Mouse (Mus musculus): ENCODE measurements around the gene Nfe2l3.
"Not testable (repeated sequence)": the region's sequence is repeated elsewhere in the genome, so short reads cannot be mapped to it uniquely, and the experiment has no call there.

Gene Nfe2l3

DNA sequence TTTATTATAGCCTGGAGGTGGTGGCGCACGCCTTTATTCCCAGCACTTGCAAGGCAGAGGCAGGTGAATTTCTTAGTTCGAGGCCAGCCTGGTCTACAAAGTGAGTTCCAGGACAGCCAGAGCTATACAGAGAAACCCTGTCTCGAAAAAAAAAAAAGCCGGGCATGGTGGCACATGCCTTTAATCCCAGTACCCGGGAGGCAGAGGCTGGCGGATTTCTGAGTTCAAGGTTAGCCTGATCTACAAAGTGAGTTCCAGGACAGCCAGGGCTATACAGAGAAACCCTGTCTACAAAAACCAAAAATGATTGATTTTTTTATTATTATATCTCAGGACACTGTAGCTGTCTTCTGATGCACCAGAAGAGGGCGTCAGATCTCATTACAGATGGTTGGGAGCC lies 52.1 kb downstream of the Nfe2l3 start:
- DNase-seq (ENCODE audit: low spot score in 2 of 2): not testable (repeated sequence)

DNA sequence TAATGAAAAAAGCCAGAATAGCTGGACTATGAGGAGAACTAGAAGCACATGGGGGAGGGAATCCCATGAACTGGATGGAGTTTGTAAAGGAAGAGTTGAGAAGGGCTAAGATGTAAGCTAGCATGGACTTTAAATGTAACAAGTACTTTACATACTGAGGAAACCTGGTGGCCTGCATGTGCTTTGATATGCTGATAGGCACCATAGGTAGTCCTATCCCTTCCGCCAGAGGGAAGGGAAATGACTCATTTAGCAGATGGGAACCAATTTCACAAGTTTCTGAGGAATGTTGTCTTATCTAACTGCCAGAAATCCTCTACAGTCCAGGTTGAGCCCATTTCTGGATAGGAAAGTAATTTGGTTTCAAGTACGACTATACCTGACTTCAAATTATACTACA lies 53.2 kb downstream of the Nfe2l3 start:
- DNase-seq (ENCODE audit: low spot score in 2 of 2): no peak

DNA sequence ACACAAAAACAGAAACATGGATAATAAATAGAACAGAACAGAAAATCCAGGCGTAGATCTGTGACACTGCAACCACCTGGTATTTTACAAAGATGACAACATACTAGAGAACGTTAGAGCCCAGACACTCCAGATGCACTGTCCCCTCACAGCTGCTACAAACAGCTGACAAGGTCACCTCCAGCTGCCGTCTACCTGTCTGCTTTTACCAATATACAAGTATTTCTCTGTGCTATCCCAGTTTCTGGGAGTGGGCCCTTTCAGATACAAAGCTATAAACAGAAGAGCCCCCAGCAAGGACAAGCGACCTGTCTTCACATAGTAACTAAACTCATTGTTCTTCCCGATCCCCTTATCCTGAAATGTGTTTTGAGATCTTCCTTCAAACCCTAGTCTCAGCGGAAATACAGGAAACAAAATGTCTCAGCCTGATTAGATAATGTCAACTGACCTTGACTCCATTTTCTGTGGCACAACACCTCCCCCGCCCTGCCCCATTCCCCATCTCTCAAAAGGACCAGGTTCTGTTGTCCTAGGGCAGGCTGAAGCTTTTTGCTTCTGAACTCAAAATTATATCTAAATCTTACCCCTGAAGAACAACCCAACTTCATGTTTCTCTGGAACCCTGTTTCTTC lies 53.7 kb downstream of the Nfe2l3 start:
- no peak for DNase-seq (ENCODE audit: low spot score in 2 of 2)

DNA sequence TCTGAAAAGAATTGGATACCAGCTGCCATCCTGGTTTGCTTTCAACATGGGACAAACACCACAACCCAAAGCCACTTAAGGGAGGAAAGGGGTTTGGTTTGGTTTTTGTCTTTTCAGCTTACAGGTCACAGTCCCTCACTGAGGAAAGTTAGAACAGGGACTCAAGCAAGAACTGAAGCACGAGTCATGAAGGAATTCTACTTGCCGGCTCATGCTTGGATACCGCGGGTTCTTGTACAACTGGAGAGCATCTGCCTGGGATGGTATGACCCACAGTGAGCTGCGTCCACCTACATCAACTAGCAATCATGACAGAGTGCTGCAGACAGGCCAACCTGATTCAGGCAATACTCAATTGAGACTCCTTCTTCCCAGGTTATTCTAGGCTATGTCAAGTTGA lies 54.3 kb downstream of the Nfe2l3 start:
- DNase-seq (ENCODE audit: low spot score in 2 of 2): no peak

DNA sequence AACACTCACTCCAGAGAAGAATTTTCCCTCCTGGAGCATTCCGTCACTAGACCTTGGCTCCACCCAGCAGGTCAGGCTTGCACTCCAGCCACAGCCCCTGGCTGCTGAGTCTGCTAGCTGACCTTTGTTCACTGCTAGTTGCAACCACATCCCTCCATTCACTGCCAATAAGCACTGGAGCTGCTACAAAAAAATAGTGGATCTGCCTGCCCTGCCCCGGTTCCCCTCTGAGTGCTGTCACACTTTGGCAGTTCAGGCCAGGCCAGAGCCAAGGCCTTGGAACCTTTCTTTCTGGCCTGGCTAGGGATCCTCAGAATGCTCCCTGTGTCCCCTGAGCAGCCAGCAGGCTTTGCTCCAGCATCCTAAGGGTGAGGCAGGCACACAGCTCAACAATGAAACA lies 57.3 kb downstream of the Nfe2l3 start:
- no peak for DNase-seq (ENCODE audit: low spot score in 2 of 2)

DNA sequence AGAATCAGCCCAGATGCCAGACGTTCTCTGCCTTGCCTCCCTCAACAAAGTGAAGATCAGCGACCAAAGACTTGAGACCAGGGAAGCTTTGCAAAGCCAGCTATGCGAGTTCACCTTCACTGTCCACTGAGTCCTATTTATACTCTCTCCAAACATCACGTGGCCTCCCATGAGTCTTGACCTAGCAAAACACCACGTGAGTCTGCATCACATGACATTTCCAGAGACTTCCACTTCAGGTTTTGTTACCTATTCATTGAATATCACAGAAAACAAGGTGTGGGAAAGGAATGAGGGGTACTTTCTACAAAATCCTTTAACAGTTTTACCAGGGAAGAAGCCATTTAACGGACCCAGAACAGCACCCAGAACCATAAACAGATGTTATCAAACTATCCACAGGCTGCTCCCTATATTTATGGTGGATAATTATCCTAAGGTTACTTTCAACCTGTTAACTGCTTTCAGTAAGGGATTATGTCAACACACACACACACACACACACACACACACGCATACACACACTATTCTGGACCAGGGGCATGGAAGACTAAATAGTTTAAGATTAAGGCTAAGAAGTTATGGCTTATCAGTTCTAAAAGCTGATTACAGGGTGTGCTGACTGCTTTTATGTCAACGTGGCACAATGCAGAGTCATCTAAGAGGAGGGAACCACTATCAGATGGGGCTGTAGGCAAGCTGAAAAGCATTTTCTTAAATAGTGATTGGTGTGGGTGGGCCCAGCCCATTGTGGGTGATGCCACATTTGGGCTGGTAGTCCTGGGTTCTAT lies 65.0 kb downstream of the Nfe2l3 start:
- DNase-seq (ENCODE audit: low spot score in 2 of 2): no peak

DNA sequence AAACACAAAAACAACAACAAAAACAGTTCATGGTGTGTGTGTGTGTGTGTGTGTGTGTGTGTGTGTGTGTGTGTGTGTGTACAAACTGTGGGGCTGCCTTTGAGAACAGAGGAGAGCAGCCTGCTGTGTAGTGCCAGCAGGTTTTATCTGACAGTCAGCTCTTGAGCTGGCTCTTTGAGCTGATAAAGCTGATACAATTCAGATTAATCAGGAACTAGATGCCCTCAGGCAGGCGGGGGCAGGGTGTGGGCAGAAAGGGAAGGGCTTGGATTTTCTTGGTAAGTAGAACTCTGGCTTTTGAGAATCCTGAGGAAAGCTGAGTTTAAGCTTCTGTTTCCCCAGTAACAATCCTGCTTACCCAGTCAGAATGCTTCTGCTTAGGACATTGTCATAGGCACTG lies 73.2 kb downstream of the Nfe2l3 start:
- no peak for DNase-seq (ENCODE audit: low spot score in 2 of 2)

DNA sequence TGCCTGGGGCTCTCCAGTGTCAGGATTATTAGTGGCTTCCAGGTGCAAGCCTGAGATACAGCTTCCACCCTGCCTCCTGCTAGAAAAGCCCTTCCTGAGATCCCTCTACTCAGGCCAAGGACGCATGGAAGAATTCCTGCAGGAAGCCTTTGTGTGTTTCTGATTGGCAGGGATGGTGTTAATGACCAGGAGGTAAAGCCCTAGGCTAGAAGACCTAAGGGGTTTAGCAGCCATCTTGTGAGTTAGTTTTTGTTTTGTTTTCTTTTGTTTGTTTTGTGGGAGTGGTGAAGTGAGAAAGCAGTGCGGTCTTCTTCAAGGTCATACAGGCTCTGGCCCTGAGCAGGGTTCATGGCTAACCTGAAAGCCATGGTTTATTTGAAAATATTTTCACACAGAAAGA lies 75.1 kb downstream of the Nfe2l3 start:
- DNase-seq (ENCODE audit: low spot score in 2 of 2): no peak

All from natural killer cell, adult 2 months (primary cell).